Mouse (Mus musculus): ENCODE measurements around the gene Ext2. TPM values are rescaled to one million over a fixed set of nuclear protein-coding genes. Genes with fewer than 3 reads are reported as not detected.

Gene Ext2
- total RNA-seq, 2 experiments from 2014 or later: 26.1 to 41.3 TPM

GRCm38 (mm10) chr2:93744346-93745229, 77.8 kb downstream of the Ext2 start:
- no peak for ATAC-seq (replicated peaks; ENCODE audit: poor library complexity)

- ATAC-seq (replicated peaks; ENCODE audit: poor library complexity): no peak
Observed at GRCm38 (mm10) chr2:93741700-93742099, 80.7 kb downstream of the Ext2 start.

DNA sequence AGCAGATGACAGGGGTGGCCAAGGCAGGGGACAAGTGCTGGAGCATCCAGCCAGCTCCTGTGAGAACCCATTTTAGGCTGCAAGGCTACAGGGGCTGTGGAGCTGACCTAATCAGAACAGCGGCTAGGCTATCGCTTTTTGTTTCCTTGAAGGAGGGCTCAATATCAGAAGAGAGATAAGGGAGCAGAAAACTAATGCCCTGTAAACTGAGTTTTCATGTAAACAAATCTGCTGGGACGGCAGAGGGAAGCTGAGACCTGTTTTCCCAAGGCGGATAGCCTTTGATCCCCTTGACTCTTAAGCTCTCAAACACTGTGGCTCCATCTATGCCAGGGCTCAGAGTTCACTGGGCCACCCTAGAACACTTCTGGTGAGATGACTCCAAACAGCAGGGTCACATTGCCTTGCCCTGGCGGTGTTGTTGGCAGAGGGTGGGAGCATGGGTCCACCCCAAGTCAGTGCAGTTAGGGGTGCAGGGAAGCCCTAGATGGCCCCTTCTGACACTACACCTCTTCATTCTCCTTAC, 83.3 kb downstream of the Ext2 start:
- ATAC-seq (replicated peaks; ENCODE audit: poor library complexity): no peak

GRCm38 (mm10) chr2:93737146-93737545, 85.2 kb downstream of the Ext2 start:
- no peak for ATAC-seq (replicated peaks; ENCODE audit: poor library complexity)

GRCm38 (mm10) chr2:93732658-93733057, 89.7 kb downstream of the Ext2 start:
- no peak for ATAC-seq (replicated peaks; ENCODE audit: poor library complexity)

- ATAC-seq (replicated peaks; ENCODE audit: poor library complexity): no peak
Observed at GRCm38 (mm10) chr2:93729585-93729984, 92.8 kb downstream of the Ext2 start.

DNA sequence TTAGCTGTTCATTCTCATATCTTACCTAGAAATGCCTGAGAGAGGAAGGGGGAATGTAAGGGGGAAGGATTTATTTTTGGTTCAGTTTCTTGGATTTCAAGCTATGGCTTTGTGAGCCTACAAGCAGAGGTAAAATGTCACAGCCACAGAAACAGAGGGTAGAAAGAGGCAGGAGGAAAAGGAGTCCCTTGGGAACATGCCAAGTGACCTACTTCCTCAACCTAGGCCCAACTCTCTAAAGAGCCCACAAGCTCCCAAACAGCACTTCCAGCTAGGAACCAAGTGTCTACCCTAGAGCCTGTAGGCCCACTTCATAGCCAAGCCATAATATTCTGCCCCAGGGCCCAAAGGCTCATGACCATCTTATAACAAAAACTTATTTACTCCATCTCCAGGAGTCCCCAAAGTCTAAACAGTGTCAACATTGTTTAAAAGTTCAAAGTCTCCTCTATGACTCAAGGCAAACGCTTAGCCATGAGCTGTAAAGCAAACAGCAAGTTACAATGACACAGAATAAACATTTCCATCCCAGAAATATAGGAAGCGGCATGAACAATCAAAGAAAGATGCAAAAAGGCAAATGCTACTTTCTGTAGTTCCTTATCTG, 99.1 kb downstream of the Ext2 start:
- ATAC-seq (replicated peaks; ENCODE audit: poor library complexity): no peak

- no peak for ATAC-seq (replicated peaks; ENCODE audit: poor library complexity)
Observed at GRCm38 (mm10) chr2:93720956-93721355, 101.4 kb downstream of the Ext2 start.

- ATAC-seq (replicated peaks; ENCODE audit: poor library complexity): no peak
Observed at GRCm38 (mm10) chr2:93719792-93720675, 102.3 kb downstream of the Ext2 start.

DNA sequence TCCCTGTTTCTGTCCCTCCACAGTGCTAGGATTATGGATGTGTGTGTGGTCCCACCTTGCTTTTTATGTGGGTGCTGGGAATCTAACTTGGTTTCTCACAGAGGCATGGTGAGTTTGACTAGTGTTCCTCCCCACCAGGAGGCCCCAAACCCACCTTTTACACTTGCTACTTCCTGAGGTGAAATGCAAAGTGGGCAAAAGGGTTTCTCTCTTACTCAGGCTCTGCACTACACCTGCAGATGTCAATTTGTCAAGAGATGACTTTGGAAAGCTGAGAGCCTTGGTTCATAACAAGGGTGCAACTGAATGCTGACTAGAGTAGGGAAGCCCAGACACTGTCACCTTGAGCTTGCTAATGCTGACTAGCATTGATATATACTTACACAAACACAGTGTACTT, 109.1 kb downstream of the Ext2 start:
- ATAC-seq (replicated peaks; ENCODE audit: poor library complexity): no peak

- ATAC-seq (replicated peaks; ENCODE audit: poor library complexity): no peak
Observed at GRCm38 (mm10) chr2:93711460-93711859, 110.9 kb downstream of the Ext2 start.

- ATAC-seq (replicated peaks; ENCODE audit: poor library complexity): no peak
Observed at GRCm38 (mm10) chr2:93709696-93710095, 112.7 kb downstream of the Ext2 start.

DNA sequence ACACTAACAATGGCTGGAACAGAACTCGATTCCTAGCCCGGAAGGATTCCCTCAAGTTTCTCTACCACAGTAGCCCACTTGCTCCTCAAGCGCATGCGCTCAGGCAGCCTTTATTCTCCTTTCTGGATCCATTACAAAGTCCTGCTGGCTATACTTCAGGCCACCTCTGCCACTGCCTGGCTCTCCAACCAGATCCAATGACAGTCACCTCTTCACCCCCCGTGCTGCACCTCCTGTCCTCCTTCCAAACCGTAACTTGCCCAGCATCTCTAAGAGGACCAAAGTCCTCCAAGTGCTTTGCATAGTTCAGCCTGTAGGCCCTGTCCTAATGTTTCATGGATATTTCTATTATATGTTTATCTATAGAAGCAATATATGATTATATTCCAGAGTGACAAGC, 113.1 kb downstream of the Ext2 start:
- no peak for ATAC-seq (replicated peaks; ENCODE audit: poor library complexity)

- no peak for ATAC-seq (replicated peaks; ENCODE audit: poor library complexity)
Observed at GRCm38 (mm10) chr2:93706825-93707224, 115.5 kb downstream of the Ext2 start.

- ATAC-seq (replicated peaks; ENCODE audit: poor library complexity): no peak
Observed at GRCm38 (mm10) chr2:93706407-93706806, 116.0 kb downstream of the Ext2 start.

DNA sequence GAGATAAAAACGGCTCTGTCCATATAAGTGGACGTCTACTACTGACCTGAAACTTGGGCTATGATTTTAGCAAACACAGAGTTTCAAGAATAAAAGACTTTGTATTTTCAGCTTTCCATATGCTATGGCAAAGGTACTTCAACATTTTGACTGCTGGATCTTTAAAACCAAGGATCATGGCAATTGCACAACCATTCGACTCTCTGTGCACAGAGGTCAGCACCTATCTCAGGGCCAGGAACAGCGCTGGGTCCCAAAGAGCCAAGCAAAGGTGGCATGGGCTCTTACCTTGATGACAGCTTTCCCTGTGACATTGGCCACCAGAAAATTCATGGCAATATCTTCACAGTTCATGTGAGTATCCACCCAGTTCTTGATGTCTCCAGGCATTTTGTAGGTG, 118.2 kb downstream of the Ext2 start:
- no peak for ATAC-seq (replicated peaks; ENCODE audit: poor library complexity)

- no peak for ATAC-seq (replicated peaks; ENCODE audit: poor library complexity)
Observed at GRCm38 (mm10) chr2:93702936-93703926, 119.1 kb downstream of the Ext2 start.

DNA sequence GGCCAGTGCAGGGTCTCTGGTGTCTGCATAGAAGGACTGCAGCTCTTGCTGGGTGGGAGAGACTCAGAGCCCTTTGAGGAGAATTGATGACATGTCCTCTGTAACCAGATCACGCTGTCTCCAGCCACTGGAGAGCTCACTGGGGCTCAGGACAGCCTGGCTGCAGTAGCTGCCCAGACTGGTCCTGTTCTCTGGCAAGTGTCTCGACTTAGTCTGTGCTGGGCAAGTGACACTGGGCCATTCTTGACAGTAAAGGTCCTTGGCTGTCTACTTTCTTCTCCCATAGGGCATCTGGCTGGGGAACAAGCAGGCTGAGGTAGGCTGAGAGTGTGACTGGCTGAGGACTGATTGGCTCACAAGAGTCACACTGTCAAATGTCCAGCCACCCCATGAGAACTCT, 123.0 kb downstream of the Ext2 start:
- ATAC-seq (replicated peaks; ENCODE audit: poor library complexity): no peak

DNA sequence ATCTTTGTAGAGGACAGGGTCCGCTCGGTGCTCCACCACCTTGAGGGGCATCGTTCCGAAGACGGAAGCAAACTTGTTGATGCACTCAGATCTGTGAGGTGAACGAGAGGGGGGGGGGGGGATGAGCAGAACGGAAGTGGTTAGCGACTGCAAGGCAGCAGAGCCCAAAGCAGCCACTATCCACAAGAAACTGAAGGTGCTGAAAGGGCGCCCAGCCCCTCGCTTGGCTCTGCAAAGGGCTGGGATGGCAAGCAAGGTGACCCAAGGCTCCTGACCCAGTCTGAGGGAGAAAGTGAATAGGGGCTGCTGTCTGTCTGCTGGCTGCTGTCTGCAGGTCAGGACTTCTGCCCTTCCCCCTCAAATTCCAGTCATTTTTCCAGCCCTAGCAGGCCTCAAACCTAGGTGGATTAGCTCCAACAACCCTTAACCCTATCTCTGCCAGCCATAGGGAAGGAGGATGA, 126.2 kb downstream of the Ext2 start:
- ATAC-seq (replicated peaks; ENCODE audit: poor library complexity): no peak

DNA sequence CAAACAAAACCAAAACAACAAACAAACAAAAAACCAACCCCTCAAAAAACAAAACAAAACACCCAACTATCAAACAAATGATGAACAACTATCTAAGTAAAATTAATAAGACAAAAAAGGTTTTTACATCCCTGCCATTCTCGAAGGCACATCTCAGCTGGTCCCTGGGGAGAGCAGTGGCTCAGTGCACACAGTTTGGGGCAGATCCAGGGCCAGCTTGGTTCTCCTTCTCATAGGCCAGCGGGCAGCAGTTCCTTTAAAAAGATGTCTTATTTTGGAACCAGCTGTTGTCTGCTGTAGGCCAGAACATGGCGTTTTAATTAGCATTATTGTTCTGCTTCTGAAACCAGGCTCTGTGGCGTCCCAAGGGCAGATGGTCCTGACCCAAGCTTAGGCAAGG, 129.3 kb downstream of the Ext2 start:
- no peak for ATAC-seq (replicated peaks; ENCODE audit: poor library complexity)
